Mouse (Mus musculus) heart, postnatal 0 days (tissue): ENCODE results near the gene Senp7.

Experiments used
- CTCF ChIP-seq: IDR thresholded peaks from 2 replicates; pipeline ENCODE4 v1.5.1; 2016; ENCODE audit warnings: antibody characterized with exemption, control low read depth, low read depth
- EP300 ChIP-seq: IDR thresholded peaks from 2 replicates; pipeline ENCODE4 v1.6.1; 2016; ENCODE audit warnings: antibody characterized with exemption, low read depth

DNA sequence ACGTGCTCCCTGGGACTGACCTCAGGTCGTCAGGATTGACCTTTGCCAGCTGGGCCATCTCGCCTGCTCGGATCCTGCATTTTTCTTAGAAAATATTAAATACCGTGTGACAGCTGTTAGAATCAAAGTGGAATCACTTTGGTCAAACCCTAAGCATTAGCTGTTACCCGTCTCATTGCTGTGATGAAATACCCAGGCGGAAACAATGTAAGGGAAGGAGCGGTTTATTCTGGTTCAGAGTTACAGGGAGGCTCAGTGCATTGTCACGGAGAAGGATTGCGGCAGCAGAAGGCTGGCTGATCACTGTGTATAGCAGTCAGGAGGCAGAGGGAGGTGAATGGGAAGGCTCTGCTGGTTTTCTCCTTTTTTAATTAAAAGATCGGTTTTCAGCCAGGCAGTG is 14.8 kb downstream of the Senp7 start:
- TF ChIP-seq CTCF (no peak), EP300 (no peak)
